ENCODE assay signal across 10 mouse cellular contexts in the genomic region with DNA sequence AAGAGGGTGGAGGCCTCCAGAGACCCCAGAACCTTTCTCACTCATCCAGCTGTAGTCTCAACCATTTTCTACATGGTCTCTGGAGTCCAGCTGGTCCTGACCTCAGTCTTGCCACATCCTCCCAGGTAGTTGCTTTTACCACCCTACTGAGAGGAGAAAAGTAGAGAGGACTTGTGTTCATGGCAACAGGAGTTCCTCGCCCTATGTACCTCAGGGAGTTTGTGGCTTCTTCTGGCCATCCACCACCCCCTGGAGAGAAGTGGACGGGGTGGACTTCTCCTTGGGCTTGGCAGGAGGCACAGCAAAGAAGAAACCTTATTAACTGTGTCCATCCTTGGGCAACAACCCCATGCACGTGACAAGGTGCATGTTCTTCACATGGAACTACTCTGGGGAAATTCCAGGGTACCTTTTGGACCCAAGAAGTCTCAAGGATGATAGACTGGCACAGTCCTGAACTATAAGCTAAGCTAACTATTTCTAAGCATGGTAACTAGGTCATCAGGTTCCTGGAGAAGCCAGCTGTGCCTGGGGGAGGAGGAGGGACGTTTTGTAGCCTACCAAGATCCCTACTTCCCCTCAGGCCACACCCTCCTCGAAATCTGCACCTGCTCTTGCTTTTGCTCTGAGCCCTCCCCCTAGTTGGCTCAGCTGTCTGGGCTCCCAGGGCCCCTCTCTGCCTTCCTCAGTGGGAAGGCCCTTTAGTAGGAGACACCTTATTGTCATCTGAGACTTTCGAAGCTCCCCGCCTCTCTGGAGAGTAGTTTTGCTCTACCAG. TPM values are rescaled to one million over a fixed set of nuclear protein-coding genes. Genes with fewer than 3 reads are reported as not detected.
DNase-seq lines count a peak whose midpoint lies in the region; ATAC-seq and TF ChIP-seq lines count a peak whose summit lies in the region.
"Had no signal": no experiment of that assay in that cellular context is flagged by ENCODE, and none has a peak within 500 bp of the region (broad histone marks: within the 10 kb centered on the region; RNA-seq: fewer than 3 reads in every experiment).

No protein-coding gene starts in this region.

- no peaks in the 10 kb centered on the region for H3K27me3 ChIP-seq in kidney, embryonic 14.5 days (ENCODE audit: control insufficient read depth, insufficient read depth, low read length)
- no peaks in the 10 kb centered on the region for H3K27me3 ChIP-seq in kidney, embryonic 15.5 days
- H3K27me3 ChIP-seq in stomach, embryonic 15.5 days (replicated peaks): no peaks in the 10 kb centered on the region

- peaks cover 3% of the 10 kb centered on the region; the same call in 1 of the 2 replicates for H3K9me3 ChIP-seq in kidney, embryonic 14.5 days (ENCODE audit: control insufficient read depth, low read length)
- no peaks in the 10 kb centered on the region for H3K9me3 ChIP-seq in kidney, embryonic 15.5 days (replicated peaks)
- H3K9me3 ChIP-seq in stomach, embryonic 15.5 days: no peaks in the 10 kb centered on the region

- no peak for TF ChIP-seq POLR2A in bone marrow, adult 2 months (IDR thresholded peaks at IDR 0.05; ENCODE audit: borderline replicate concordance, control insufficient read depth, low read depth, low read length)

- H3K9ac ChIP-seq in kidney, embryonic 14.5 days (ENCODE audit: low read depth, low read length): no peak overlapping the region
- no peak overlapping the region for H3K9ac ChIP-seq in kidney, embryonic 15.5 days
- H3K9ac ChIP-seq in stomach, embryonic 15.5 days: no peak overlapping the region

- intact Hi-C loops in left cerebral cortex, postnatal 25 days (cut with DNase I): no loop called here

- H3K4me3 ChIP-seq in kidney, embryonic 14.5 days (ENCODE audit: low read length): no peak overlapping the region
- no peak overlapping the region for H3K4me3 ChIP-seq in bone marrow, adult 2 months (replicated peaks; ENCODE audit: control insufficient read depth, low read depth, low read length)
- no peak overlapping the region for H3K4me3 ChIP-seq in kidney, embryonic 15.5 days (replicated peaks)
- H3K4me3 ChIP-seq in stomach, embryonic 15.5 days (replicated peaks): no peak overlapping the region

- no peak for TF ChIP-seq CTCF in bone marrow, adult 2 months (IDR thresholded peaks at IDR 0.05; ENCODE audit: control insufficient read depth, insufficient read depth, low read length)

- H3K4me1 ChIP-seq in kidney, embryonic 14.5 days (ENCODE audit: control insufficient read depth, insufficient read depth, low read length): peaks cover 31% of the 10 kb centered on the region
- peaks cover 16% of the 10 kb centered on the region for H3K4me1 ChIP-seq in bone marrow, adult 2 months (ENCODE audit: control insufficient read depth, insufficient read depth, low read length)
- peaks cover 76% of the 10 kb centered on the region for H3K4me1 ChIP-seq in kidney, embryonic 15.5 days
- H3K4me1 ChIP-seq in stomach, embryonic 15.5 days: peaks cover 47% of the 10 kb centered on the region

- H3K27ac ChIP-seq in kidney, embryonic 14.5 days (ENCODE audit: low read depth, low read length): no peak overlapping the region
- H3K27ac ChIP-seq in bone marrow, adult 2 months (ENCODE audit: control insufficient read depth, insufficient read depth, low read depth, low read length, poor library complexity): peak overlapping the region; percentile 50
- peak overlapping the region; percentile 91 for H3K27ac ChIP-seq in kidney, embryonic 15.5 days
- peak overlapping the region; percentile 77 for H3K27ac ChIP-seq in stomach, embryonic 15.5 days

- DNase-seq in kidney, adult 11 months: peak; percentile 86
- no peak for DNase-seq in adrenal gland, adult 18-20 months (ENCODE audit: low spot score in 2 of 2)
- DNase-seq in layer of hippocampus, postnatal 36 days: no peak
- DNase-seq in left cerebral cortex, postnatal 25 days (ENCODE audit: low spot score in 2 of 2): no peak
- DNase-seq: adrenal gland, postnatal 36 days; right cerebral cortex, postnatal 25 days had no signal

- 64% methylated on average over 7 of the region's 7 CpGs for WGBS in kidney, embryonic 14.5 days
- WGBS in bone marrow, adult 2 months: 43% methylated on average over 7 of the region's 7 CpGs
- WGBS in kidney, embryonic 15.5 days: 65% methylated on average over 7 of the region's 7 CpGs
- WGBS in stomach, embryonic 15.5 days: 61% methylated on average over 7 of the region's 7 CpGs

- H3K36me3 ChIP-seq in kidney, embryonic 14.5 days (ENCODE audit: control insufficient read depth, insufficient read depth, low read length): peaks cover 10% of the 10 kb centered on the region
- peaks cover 19% of the 10 kb centered on the region for H3K36me3 ChIP-seq in kidney, embryonic 15.5 days
- H3K36me3 ChIP-seq in stomach, embryonic 15.5 days: no peaks in the 10 kb centered on the region

- H3K4me2 ChIP-seq in kidney, embryonic 14.5 days (replicated peaks; ENCODE audit: low read depth, low read length): no peak overlapping the region
- H3K4me2 ChIP-seq in kidney, embryonic 15.5 days: no peak overlapping the region
- H3K4me2 ChIP-seq in stomach, embryonic 15.5 days: no peak overlapping the region

- ATAC-seq in kidney, embryonic 14.5 days (ENCODE audit: low FRiP score, low TSS enrichment): no peak
- ATAC-seq in kidney, embryonic 15.5 days (replicated peaks; ENCODE audit: low FRiP score): no peak
- ATAC-seq in stomach, embryonic 15.5 days (ENCODE audit: insufficient read depth, low FRiP score, low read depth): peak; percentile 44; the same call in 1 of the 2 replicates

RNA-seq across cellular contexts. Expression of a gene that starts 15.5 kb away (rescaled TPM):
- 66.9 and 96.1 TPM in 2 replicates for polyA plus RNA-seq in kidney, embryonic 14.5 days (2014; fragmentation: Nextera tagmentation; extraction: Ambion mirVana)
- 97.4 and 124 TPM in 2 replicates for polyA plus RNA-seq in bone marrow, adult 2 months (2011; ENCODE audit: insufficient read depth, insufficient read length, low replicate concordance, missing spikeins)
- 99.5 and 106 TPM in 2 replicates for polyA plus RNA-seq in kidney, embryonic 15.5 days (2015; fragmentation: Nextera tagmentation; extraction: Ambion mirVana)
- 69.8 and 75.7 TPM in 2 replicates for polyA plus RNA-seq in stomach, embryonic 15.5 days (2015; fragmentation: Nextera tagmentation; extraction: Ambion mirVana)
- 10 to 100 TPM; 63.6 to 73.5 TPM for total RNA-seq in adrenal gland, adult 18-20 months (2021)
- 100 to 1,000 TPM; 116 to 141 TPM for total RNA-seq in layer of hippocampus, postnatal 36 days (2021)
- total RNA-seq in left cerebral cortex, postnatal 25 days (2021): 100 to 1,000 TPM; 128 to 138 TPM

RNA-seq across cellular contexts. Expression of a gene that starts 31.7 kb away (rescaled TPM):
- 107 and 124 TPM in 2 replicates for polyA plus RNA-seq in kidney, embryonic 14.5 days (2014; fragmentation: Nextera tagmentation; extraction: Ambion mirVana)
- polyA plus RNA-seq in bone marrow, adult 2 months (2011; ENCODE audit: insufficient read depth, insufficient read length, low replicate concordance, missing spikeins): 57.0 and 74.1 TPM in 2 replicates
- polyA plus RNA-seq in kidney, embryonic 15.5 days (2015; fragmentation: Nextera tagmentation; extraction: Ambion mirVana): 88.5 and 98.2 TPM in 2 replicates
- polyA plus RNA-seq in stomach, embryonic 15.5 days (2015; fragmentation: Nextera tagmentation; extraction: Ambion mirVana): 66.5 TPM in 2 replicates
- total RNA-seq in adrenal gland, adult 18-20 months (2021): 1 to 10 TPM; 1.2 to 2.3 TPM
- total RNA-seq in layer of hippocampus, postnatal 36 days (2021): 1 to 10 TPM; 2.0 to 3.1 TPM
- total RNA-seq in left cerebral cortex, postnatal 25 days (2021): 1 to 10 TPM; 1.7 to 2.2 TPM
